Mouse (Mus musculus) intestine, postnatal 0 days (tissue): ENCODE results near the gene Tecpr2. TPM values are rescaled to one million over a fixed set of nuclear protein-coding genes. Genes with fewer than 3 reads are reported as not detected.

Experiments used
- ATAC-seq: fragments of 200-750 bp; cut with Nextera tagmentation; 2 replicates; pipeline ENCODE4 v1.8.0; 2017; ENCODE audit warnings: mild to moderate bottlenecking, moderate TSS enrichment, moderate library complexity
- H3K27ac ChIP-seq: fragments of 300-500 bp; sonication (generic); 2 replicates; pipeline ENCODE4 v1.5.1; 2014; ENCODE audit warnings: mild to moderate bottlenecking, low read depth, low read length, moderate library complexity
- H3K27me3 ChIP-seq: fragments of 300-500 bp; sonication (generic); replicated peaks from 2 replicates; pipeline ENCODE4 v1.6.1; 2014; ENCODE audit warnings: low read length, mixed read lengths; ENCODE audit not compliant: control insufficient read depth, insufficient read depth
- H3K36me3 ChIP-seq: fragments of 300-500 bp; sonication (generic); 2 replicates; pipeline ENCODE4 v1.6.1; 2014; ENCODE audit warnings: mild to moderate bottlenecking, moderate library complexity; ENCODE audit not compliant: control insufficient read depth, insufficient read depth
- H3K4me1 ChIP-seq: fragments of 300-500 bp; sonication (generic); replicated peaks from 2 replicates; pipeline ENCODE4 v1.6.1; 2014; ENCODE audit warnings: antibody characterized with exemption, low read length, mixed read lengths; ENCODE audit not compliant: control insufficient read depth, insufficient read depth
- H3K4me2 ChIP-seq: fragments of 300-500 bp; sonication (generic); replicated peaks from 2 replicates; pipeline ENCODE4 v1.6.1; 2014; ENCODE audit warnings: low read depth, mild to moderate bottlenecking, moderate library complexity
- H3K4me3 ChIP-seq: fragments of 300-500 bp; sonication (generic); 2 replicates; pipeline ENCODE4 v1.5.1; 2014; ENCODE audit warnings: low read depth, low read length
- H3K9ac ChIP-seq: fragments of 300-500 bp; sonication (generic); 2 replicates; pipeline ENCODE4 v1.6.1; 2014; ENCODE audit warnings: mild to moderate bottlenecking, low read depth, low read length
- H3K9me3 ChIP-seq: fragments of 300-500 bp; sonication (generic); 2 replicates; pipeline ENCODE4 v1.6.1; 2016; ENCODE audit warnings: mixed run types; ENCODE audit not compliant: control insufficient read depth
- CTCF ChIP-seq: sonication (generic); IDR thresholded peaks from 2 replicates; pipeline ENCODE4 v1.5.1; 2016; ENCODE audit warnings: low read depth, mild to moderate bottlenecking, control low read depth, antibody characterized with exemption, moderate library complexity
- WGBS: fragments of 180-500 bp; shearing (Covaris S2); extraction: QIAGEN DNeasy Blood & Tissue Kit; methylation state at CpG from one replicate; pipeline ENCODE4 v1.1.7; 2014; 5-methylcytosine and 5-hydroxymethylcytosine counted together
- polyA plus RNA-seq: library from polyadenylated mRNA; unstranded; fragments of >200 nt; fragmentation: Nextera tagmentation; extraction: Ambion mirVana; gene quantifications from 2 replicates; pipeline ENCODE4 v1.2.1, GENCODE M21; 2015

Tecpr2 gene
- polyA plus RNA-seq, 1 experiment from 2014 or later = 1.3 TPM

GRCm38 (mm10) chr12:110937496-110937895 is 48.4 kb downstream of the Tecpr2 start:
- no peak overlapping the region for H3K4me2 ChIP-seq
- H3K27ac ChIP-seq = no peak overlapping the region
- H3K4me3 ChIP-seq = no peak overlapping the region
- no peaks in the 10 kb centered on the region for H3K27me3 ChIP-seq
- H3K36me3 ChIP-seq = peaks cover 46% of the 10 kb centered on the region
- H3K9ac ChIP-seq = no peak overlapping the region
- 85% methylated on average over 5 of the region's 5 CpGs for WGBS
- no peaks in the 10 kb centered on the region for H3K4me1 ChIP-seq
- H3K9me3 ChIP-seq = no peaks in the 10 kb centered on the region
- no peak for ATAC-seq
- no peak for TF ChIP-seq CTCF

- H3K4me1 ChIP-seq = no peaks in the 10 kb centered on the region
- H3K9me3 ChIP-seq = no peaks in the 10 kb centered on the region
- TF ChIP-seq CTCF = no peak
- H3K4me2 ChIP-seq = no peak overlapping the region
- peaks cover 41% of the 10 kb centered on the region for H3K36me3 ChIP-seq
- no peak overlapping the region for H3K4me3 ChIP-seq
- WGBS = 93% methylated on average over 5 of the region's 5 CpGs
- no peak for ATAC-seq
- no peak overlapping the region for H3K9ac ChIP-seq
- no peak overlapping the region for H3K27ac ChIP-seq
- H3K27me3 ChIP-seq = no peaks in the 10 kb centered on the region
Measured at GRCm38 (mm10) chr12:110939385-110939784, 50.3 kb downstream of the Tecpr2 start.

GRCm38 (mm10) chr12:110940869-110941268 is 51.8 kb downstream of the Tecpr2 start:
- Histone ChIP-seq H3K9ac (no peak overlapping the region), H3K4me2 (no peak overlapping the region), H3K9me3 (no peaks in the 10 kb centered on the region), H3K27ac (no peak overlapping the region), H3K27me3 (no peaks in the 10 kb centered on the region), H3K36me3 (peaks cover 45% of the 10 kb centered on the region), H3K4me3 (no peak overlapping the region), H3K4me1 (no peaks in the 10 kb centered on the region)
- ATAC-seq = no peak
- TF ChIP-seq CTCF = no peak
- WGBS = 96% methylated on average over 3 of the region's 3 CpGs

- peaks cover 45% of the 10 kb centered on the region for H3K36me3 ChIP-seq
- no peak overlapping the region for H3K9ac ChIP-seq
- no peak for ATAC-seq
- no peak overlapping the region for H3K4me2 ChIP-seq
- no peak for TF ChIP-seq CTCF
- WGBS = 89% methylated on average over 7 of the region's 7 CpGs
- H3K27ac ChIP-seq = no peak overlapping the region
- no peak overlapping the region for H3K4me3 ChIP-seq
- no peaks in the 10 kb centered on the region for H3K27me3 ChIP-seq
- no peaks in the 10 kb centered on the region for H3K9me3 ChIP-seq
- no peaks in the 10 kb centered on the region for H3K4me1 ChIP-seq
Measured at GRCm38 (mm10) chr12:110946216-110946615, 57.2 kb downstream of the Tecpr2 start.

GRCm38 (mm10) chr12:110948082-110948909 is 59.2 kb downstream of the Tecpr2 start:
- Histone ChIP-seq H3K27ac (no peak overlapping the region), H3K36me3 (peaks cover 36% of the 10 kb centered on the region), H3K9me3 (no peaks in the 10 kb centered on the region), H3K4me1 (no peaks in the 10 kb centered on the region), H3K9ac (no peak overlapping the region), H3K27me3 (no peaks in the 10 kb centered on the region), H3K4me3 (no peak overlapping the region), H3K4me2 (no peak overlapping the region)
- 89% methylated on average over 6 of the region's 6 CpGs for WGBS
- ATAC-seq = no peak
- TF ChIP-seq CTCF = no peak

- no peak for TF ChIP-seq CTCF
- no peak for ATAC-seq
- Histone ChIP-seq H3K9ac (no peak overlapping the region), H3K4me1 (no peaks in the 10 kb centered on the region), H3K36me3 (peaks cover 36% of the 10 kb centered on the region), H3K4me2 (no peak overlapping the region), H3K27me3 (no peaks in the 10 kb centered on the region), H3K9me3 (no peaks in the 10 kb centered on the region), H3K27ac (no peak overlapping the region), H3K4me3 (no peak overlapping the region)
- WGBS = 87% methylated on average over 3 of the region's 3 CpGs
Measured at GRCm38 (mm10) chr12:110948910-110949201, 59.8 kb downstream of the Tecpr2 start.
